Mouse (Mus musculus) stomach, postnatal 0 days (tissue): Measurements from ENCODE around the gene Rnf213.

Experiments used
- CTCF ChIP-seq: IDR thresholded peaks from 2 replicates; pipeline ENCODE4 v1.5.1; 2016; ENCODE audit warnings: antibody characterized with exemption, low read depth, mild to moderate bottlenecking, moderate library complexity
- EP300 ChIP-seq: optimal IDR thresholded peaks from 2 replicates; pipeline ENCODE3; 2016; ENCODE audit warnings: antibody characterized with exemption

- no peak for TF ChIP-seq CTCF
- TF ChIP-seq EP300: no peak
Observed at GRCm38 (mm10) chr11:119506386-119506785, 113.5 kb downstream of the Rnf213 start.
